Mouse (Mus musculus) testis, adult 2 months (tissue): ENCODE results near the gene Cage1.

Experiments used
- CTCF ChIP-seq: fragments of 200-500 bp; IDR thresholded peaks from 2 replicates; pipeline ENCODE4 v1.5.1; 2012; ENCODE audit warnings: low read depth, mild to moderate bottlenecking, inconsistent platforms, low read length, moderate library complexity; ENCODE audit not compliant: control insufficient read depth, insufficient read depth, insufficient replicate concordance
- POLR2A ChIP-seq: fragments of 200-500 bp; IDR thresholded peaks from 2 replicates; pipeline ENCODE4 v1.6.1; 2012; ENCODE audit warnings: low read depth, mild to moderate bottlenecking, inconsistent platforms, low read length, moderate library complexity; ENCODE audit not compliant: control insufficient read depth

- TF ChIP-seq CTCF = no peak
- TF ChIP-seq POLR2A = no peak
Measured at GRCm38 (mm10) chr13:38037811-38038210, 942 bp upstream of the Cage1 start.
